Mouse (Mus musculus) liver, embryonic 14.5 days (tissue): ENCODE measurements at regions not wholly inside any gene's neighbourhood (a gene's known extent, or its start where the extent isn't known, plus 50 kb on each side); places are given as distances from the start of the nearest gene placed in this dataset.

Source experiments
- ATAC-seq: fragments of 200-750 bp; cut with Nextera tagmentation; 2 replicates; pipeline ENCODE4 v1.8.0; 2017; ENCODE audit warnings: moderate number of reproducible peaks, mild to moderate bottlenecking, moderate library complexity; ENCODE audit not compliant: insufficient read depth
- DNase-seq, 3 experiments: peaks; one replicate each; pipeline ENCODE4 v3.0.0-alpha.2; 2012 to 2013; ENCODE audit warnings: low read depth in 3 of 3, low spot score in 3 of 3
- H3K27ac ChIP-seq: fragments of 300-500 bp; sonication (generic); 2 replicates; pipeline ENCODE4 v1.5.1; 2014; ENCODE audit warnings: moderate library complexity, mild to moderate bottlenecking, control low read depth, inconsistent platforms
- H3K27me3 ChIP-seq: fragments of 300-500 bp; sonication (generic); 2 replicates; pipeline ENCODE4 v1.6.1; 2014; ENCODE audit warnings: mild to moderate bottlenecking, low read length, moderate library complexity; ENCODE audit not compliant: control insufficient read depth, insufficient read depth
- H3K36me3 ChIP-seq: fragments of 300-500 bp; sonication (generic); replicated peaks from 2 replicates; pipeline ENCODE4 v1.6.1; 2014; ENCODE audit warnings: low read depth; ENCODE audit not compliant: control insufficient read depth, insufficient read depth
- H3K4me1 ChIP-seq, 2 experiments: fragments of 200-500 bp in 1 of 2; fragments of 300-500 bp in 1 of 2; sonication (generic) in 1 of 2; replicated peaks; 2 replicates each; pipeline ENCODE4 v1.6.1; 2012 to 2014; ENCODE audit warnings: antibody characterized with exemption in 1 of 2, inconsistent platforms in 1 of 2, low read length in 1 of 2; ENCODE audit not compliant: control insufficient read depth in 2 of 2, insufficient read depth in 2 of 2
- H3K4me2 ChIP-seq: fragments of 300-500 bp; sonication (generic); 2 replicates; pipeline ENCODE4 v1.6.1; 2014; ENCODE audit warnings: low read depth, mild to moderate bottlenecking, control low read depth, moderate library complexity
- H3K4me3 ChIP-seq, 2 experiments: fragments of 200-500 bp in 1 of 2; fragments of 300-500 bp in 1 of 2; sonication (generic) in 1 of 2; 2 replicates each; pipeline ENCODE4 v1.5.1; 2012 to 2014; ENCODE audit warnings: low read depth in 2 of 2, low read length in 2 of 2, mild to moderate bottlenecking in 2 of 2, control low read depth in 1 of 2, inconsistent platforms in 1 of 2, moderate library complexity in 1 of 2; ENCODE audit not compliant: insufficient read depth in 1 of 2
- H3K9ac ChIP-seq: fragments of 300-500 bp; sonication (generic); replicated peaks from 2 replicates; pipeline ENCODE4 v1.6.1; 2014; ENCODE audit warnings: mild to moderate bottlenecking, control low read depth, moderate library complexity
- H3K9me3 ChIP-seq: fragments of 300-500 bp; sonication (generic); 2 replicates; pipeline ENCODE4 v1.6.1; 2016; ENCODE audit warnings: low read length, mixed read lengths; ENCODE audit not compliant: control insufficient read depth
- CTCF ChIP-seq: IDR thresholded peaks from 2 replicates; pipeline ENCODE4 v1.5.1; 2016; ENCODE audit warnings: antibody characterized with exemption, low read depth, control low read depth
- EP300 ChIP-seq: IDR thresholded peaks from 2 replicates; pipeline ENCODE4 v1.6.1; 2016; ENCODE audit warnings: antibody characterized with exemption, low read depth
- WGBS: fragments of 180-500 bp; shearing (Covaris S2); extraction: QIAGEN DNeasy Blood & Tissue Kit; methylation state at CpG from one replicate; pipeline ENCODE4 v1.1.7; 2014; ENCODE audit not compliant: insufficient replicate concordance; 5-methylcytosine and 5-hydroxymethylcytosine counted together

DNA sequence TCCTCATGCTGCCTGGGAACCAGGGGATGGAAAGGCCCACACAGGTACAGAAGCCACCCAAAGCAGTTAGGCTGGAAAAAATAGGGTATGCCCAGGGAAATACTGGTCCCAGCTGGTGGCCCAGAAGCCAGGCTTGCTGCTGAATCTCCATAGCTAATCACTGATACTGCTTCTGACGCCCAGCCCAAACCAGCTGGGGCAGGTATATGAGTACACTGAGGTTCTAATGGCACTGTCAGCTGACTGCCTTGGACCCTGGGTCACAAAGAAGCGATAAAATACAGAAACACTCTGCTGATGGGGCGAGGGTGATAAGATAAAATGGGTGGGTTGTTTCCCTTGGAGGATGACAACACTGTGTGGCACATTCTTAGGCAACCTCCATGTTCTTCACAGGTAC is 133.4 kb downstream of the Psmg1 start:
- ATAC-seq: no peak
- no peak overlapping the region for H3K27ac ChIP-seq
- WGBS: 43% methylated on average over 3 of the region's 3 CpGs

DNA sequence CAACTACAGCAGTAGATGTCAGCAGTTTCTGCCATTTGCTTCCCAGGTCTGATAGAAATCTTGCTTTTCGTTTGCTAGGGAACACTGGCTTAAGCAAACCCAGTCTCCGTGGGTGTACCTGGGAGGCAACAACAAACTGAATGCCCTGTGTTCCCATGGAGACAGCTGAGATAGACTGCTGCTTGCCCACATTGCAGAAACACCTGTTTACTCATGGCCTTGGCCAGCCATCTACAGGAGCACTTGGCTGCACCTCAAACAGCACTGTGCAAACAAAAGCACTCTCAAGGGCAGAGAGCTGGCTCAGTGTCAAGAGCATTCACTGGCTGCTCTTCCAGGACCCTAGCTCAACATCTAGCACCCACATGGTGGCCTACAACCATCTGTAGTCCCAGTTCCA is 135.5 kb downstream of the Psmg1 start:
- peaks cover 0 to 7% of the 10 kb centered on the region in 2 experiments; a peak in 1 of 4 replicates for H3K4me1 ChIP-seq
- no peak overlapping the region for H3K9ac ChIP-seq
- no peak overlapping the region for H3K4me3 ChIP-seq
- no peak overlapping the region for H3K27ac ChIP-seq
- H3K4me2 ChIP-seq: no peak overlapping the region
- ATAC-seq: peak; percentile 26; the same call in 1 of the 2 replicates
- TF ChIP-seq EP300 (no peak), CTCF (no peak)
- H3K9me3 ChIP-seq: no peaks in the 10 kb centered on the region
- no peaks in the 10 kb centered on the region for H3K27me3 ChIP-seq
- H3K36me3 ChIP-seq: no peaks in the 10 kb centered on the region
- no peak for DNase-seq
- WGBS: 34% methylated on average over 2 of the region's 2 CpGs

More for the DNA sequence above, 133.4 kb downstream of the Psmg1 start:
- Histone ChIP-seq H3K27me3 (no peaks in the 10 kb centered on the region), H3K36me3 (no peaks in the 10 kb centered on the region), H3K4me1 (peaks cover 0 to 27% of the 10 kb centered on the region in 2 experiments; a peak in 2 of 4 replicates), H3K9ac (no peak overlapping the region), H3K9me3 (no peaks in the 10 kb centered on the region), H3K4me2 (no peak overlapping the region), H3K4me3 (no peak overlapping the region)
- DNase-seq: no peak
- TF ChIP-seq EP300: no peak
- TF ChIP-seq CTCF: no peak

DNA sequence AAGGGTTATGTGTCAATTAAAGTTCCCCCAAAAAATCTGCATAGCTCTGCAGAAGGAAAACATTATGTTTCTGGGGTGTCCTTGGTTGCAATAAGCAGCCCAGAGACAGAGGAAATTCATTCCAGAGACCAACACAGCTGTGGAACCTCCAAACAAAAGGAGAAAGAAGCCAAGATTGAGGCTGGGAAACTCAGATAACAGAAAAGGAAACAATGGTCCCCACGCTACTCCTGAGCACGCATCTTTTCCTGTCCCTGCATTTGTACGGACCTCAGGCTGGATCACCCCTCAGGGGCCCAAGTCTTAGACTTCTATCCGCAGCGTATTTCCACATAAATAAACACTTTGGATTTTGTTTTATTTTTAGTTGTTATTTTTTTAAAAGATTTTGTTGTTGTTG is 138.9 kb downstream of the Psmg1 start:
- peaks cover 0 to 7% of the 10 kb centered on the region in 2 experiments; a peak in 1 of 4 replicates for H3K4me1 ChIP-seq
- no peak overlapping the region for H3K4me3 ChIP-seq
- no peaks in the 10 kb centered on the region for H3K27me3 ChIP-seq
- 21% methylated on average over 5 of the region's 5 CpGs for WGBS
- H3K9ac ChIP-seq: no peak overlapping the region
- DNase-seq: no peak
- ATAC-seq: no peak
- H3K36me3 ChIP-seq: no peaks in the 10 kb centered on the region
- H3K9me3 ChIP-seq: no peaks in the 10 kb centered on the region
- TF ChIP-seq EP300 (no peak), CTCF (no peak)
- no peak overlapping the region for H3K27ac ChIP-seq
- no peak overlapping the region for H3K4me2 ChIP-seq

DNA sequence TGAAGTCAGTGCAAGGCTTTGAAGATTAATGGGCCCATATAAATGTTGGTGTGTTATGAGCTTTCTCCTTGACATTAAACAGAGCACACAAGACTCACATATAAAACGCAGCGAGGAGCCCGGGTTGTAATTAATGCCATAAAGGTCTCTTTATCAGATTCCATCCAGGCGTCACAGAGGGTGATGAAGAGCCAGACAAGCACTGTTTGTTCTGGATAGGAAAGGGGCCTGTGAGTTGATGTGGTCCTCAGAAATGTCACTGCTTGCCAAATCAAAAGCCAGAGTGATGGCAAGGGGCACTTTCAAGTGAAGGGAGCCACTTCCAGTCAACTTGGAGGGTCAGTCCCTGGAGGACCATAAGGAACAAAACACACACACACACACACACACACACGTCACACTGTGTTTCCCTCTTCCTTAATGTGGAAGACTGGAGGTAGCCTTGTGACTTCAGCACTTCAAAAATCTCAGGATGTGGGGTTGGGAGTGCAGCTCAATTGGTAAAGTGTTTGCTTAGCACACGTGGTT is 142.1 kb downstream of the Psmg1 start:
- no peak for TF ChIP-seq CTCF
- TF ChIP-seq EP300: no peak
- no peak for DNase-seq
- H3K36me3 ChIP-seq: no peaks in the 10 kb centered on the region
- ATAC-seq: no peak
- H3K4me3 ChIP-seq: no peak overlapping the region
- H3K27ac ChIP-seq: no peak overlapping the region
- H3K27me3 ChIP-seq: no peaks in the 10 kb centered on the region
- H3K4me2 ChIP-seq: no peak overlapping the region
- no peak overlapping the region for H3K9ac ChIP-seq
- WGBS: 47% methylated on average over 6 of the region's 6 CpGs
- H3K9me3 ChIP-seq: no peaks in the 10 kb centered on the region
- no peaks in the 10 kb centered on the region for H3K4me1 ChIP-seq

DNA sequence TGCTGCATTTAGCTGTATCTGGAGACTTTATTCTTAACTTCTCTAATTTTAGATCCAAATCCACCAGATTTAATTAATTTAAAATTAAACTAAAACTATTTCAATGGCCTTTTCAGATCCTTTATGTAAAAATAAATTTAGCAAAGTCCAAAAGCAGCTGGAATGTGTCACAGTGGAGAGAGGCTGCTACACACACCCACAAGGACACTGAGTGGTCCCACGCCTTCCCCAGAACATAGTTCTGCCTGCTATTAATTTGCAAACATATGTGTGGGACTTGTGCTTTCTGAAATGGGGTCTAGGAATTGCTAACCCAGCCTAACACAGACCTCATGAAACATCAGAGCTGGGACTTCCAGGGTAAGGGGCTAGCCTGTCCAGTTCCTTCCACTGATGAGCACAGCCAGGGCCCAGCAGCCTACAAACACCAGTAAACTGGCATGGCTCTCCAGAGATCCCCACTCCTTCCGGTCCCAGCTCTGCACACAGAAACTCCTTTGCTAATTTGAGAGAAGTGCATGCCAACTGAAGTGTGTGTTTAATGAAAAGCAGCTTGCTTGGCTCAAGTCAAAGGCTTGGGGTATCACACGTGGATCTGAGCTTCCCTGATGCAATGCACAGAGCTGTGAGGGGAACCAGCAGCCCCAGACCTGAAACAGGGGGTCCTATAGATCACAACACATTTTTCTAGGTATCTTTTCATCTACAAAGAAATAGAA is 142.8 kb downstream of the Psmg1 start:
- TF ChIP-seq CTCF (no peak), EP300 (no peak)
- Histone ChIP-seq H3K27me3 (no peaks in the 10 kb centered on the region), H3K4me2 (no peak overlapping the region), H3K27ac (no peak overlapping the region), H3K4me3 (no peak overlapping the region), H3K9me3 (no peaks in the 10 kb centered on the region), H3K4me1 (no peaks in the 10 kb centered on the region), H3K36me3 (no peaks in the 10 kb centered on the region), H3K9ac (no peak overlapping the region)
- ATAC-seq (no peak), DNase-seq (no peak)
- 52% methylated on average over 3 of the region's 3 CpGs for WGBS
